Mouse (Mus musculus): Measurements from ENCODE around the gene Cmtm7.
A peak's percentile ranks its signal among the peaks of the same experiment; 100 is the strongest.

Cmtm7 gene

GRCm38 (mm10) chr9:114781526-114782212 lies at the start of gene Cmtm7:
Cmtm7 (minus strand) TSS chr9:114781856.
- peak; percentile 87 for DNase-seq (ENCODE audit: extremely low spot score)

GRCm38 (mm10) chr9:114830351-114830750 lies 48.7 kb upstream of the Cmtm7 start:
- DNase-seq (ENCODE audit: extremely low spot score): no peak

- DNase-seq (ENCODE audit: extremely low spot score): no peak
Measured at GRCm38 (mm10) chr9:114829669-114830068, 48.0 kb upstream of the Cmtm7 start.

- DNase-seq (ENCODE audit: extremely low spot score): no peak
Measured at GRCm38 (mm10) chr9:114828377-114828776, 46.7 kb upstream of the Cmtm7 start.

GRCm38 (mm10) chr9:114827242-114827852 lies 45.7 kb upstream of the Cmtm7 start:
- no peak for DNase-seq (ENCODE audit: extremely low spot score)

GRCm38 (mm10) chr9:114824166-114824565 lies 42.5 kb upstream of the Cmtm7 start:
- DNase-seq (ENCODE audit: extremely low spot score): no peak

- no peak for DNase-seq (ENCODE audit: extremely low spot score)
Measured at GRCm38 (mm10) chr9:114821548-114822289, 40.1 kb upstream of the Cmtm7 start.

- no peak for DNase-seq (ENCODE audit: extremely low spot score)
Measured at GRCm38 (mm10) chr9:114818918-114819317, 37.3 kb upstream of the Cmtm7 start.

GRCm38 (mm10) chr9:114817012-114817411 lies 35.4 kb upstream of the Cmtm7 start:
- no peak for DNase-seq (ENCODE audit: extremely low spot score)

GRCm38 (mm10) chr9:114816121-114816520 lies 34.5 kb upstream of the Cmtm7 start:
- no peak for DNase-seq (ENCODE audit: extremely low spot score)

- DNase-seq (ENCODE audit: extremely low spot score): no peak
Measured at GRCm38 (mm10) chr9:114815315-114815714, 33.7 kb upstream of the Cmtm7 start.

- DNase-seq (ENCODE audit: extremely low spot score): no peak
Measured at GRCm38 (mm10) chr9:114812001-114812400, 30.3 kb upstream of the Cmtm7 start.

- no peak for DNase-seq (ENCODE audit: extremely low spot score)
Measured at GRCm38 (mm10) chr9:114810837-114811236, 29.2 kb upstream of the Cmtm7 start.

GRCm38 (mm10) chr9:114808671-114809070 lies 27.0 kb upstream of the Cmtm7 start:
- DNase-seq (ENCODE audit: extremely low spot score): no peak

GRCm38 (mm10) chr9:114807261-114807660 lies 25.6 kb upstream of the Cmtm7 start:
- DNase-seq (ENCODE audit: extremely low spot score): no peak

- no peak for DNase-seq (ENCODE audit: extremely low spot score)
Measured at GRCm38 (mm10) chr9:114805151-114805671, 23.6 kb upstream of the Cmtm7 start.

- DNase-seq (ENCODE audit: extremely low spot score): no peak
Measured at GRCm38 (mm10) chr9:114802191-114802590, 20.5 kb upstream of the Cmtm7 start.

- DNase-seq (ENCODE audit: extremely low spot score): peak; percentile 74
Measured at GRCm38 (mm10) chr9:114801301-114801700, 19.6 kb upstream of the Cmtm7 start.

GRCm38 (mm10) chr9:114799498-114800107 lies 17.9 kb upstream of the Cmtm7 start:
- DNase-seq (ENCODE audit: extremely low spot score): peak; percentile 75

GRCm38 (mm10) chr9:114798845-114799244 lies 17.2 kb upstream of the Cmtm7 start:
- DNase-seq (ENCODE audit: extremely low spot score): peak; percentile 57

- DNase-seq (ENCODE audit: extremely low spot score): peak; percentile 90
Measured at GRCm38 (mm10) chr9:114797329-114798004, 15.8 kb upstream of the Cmtm7 start.

Measured in embryo, embryonic 9.5 days (tissue).